Mouse (Mus musculus): ENCODE data around the gene Lrrc27.

DNA sequence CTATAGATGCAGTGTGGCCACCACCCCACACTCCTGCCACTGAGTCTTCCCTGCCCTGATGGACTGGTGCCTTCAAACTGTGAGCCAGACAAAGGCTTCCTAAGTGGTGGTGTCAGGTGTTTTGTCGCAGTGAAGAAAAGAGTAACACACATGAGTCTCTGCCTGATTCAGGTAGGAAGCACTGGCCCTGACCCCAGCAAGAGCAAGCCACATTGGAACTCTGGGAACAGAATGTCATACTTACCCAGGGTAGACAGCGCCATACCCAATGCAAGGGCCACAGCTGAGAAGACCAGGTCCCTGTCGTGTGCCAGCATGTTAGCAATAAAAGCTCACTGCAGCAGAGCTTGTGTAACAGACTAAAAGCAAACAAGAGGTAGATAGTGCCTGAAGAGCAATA, 32.7 kb upstream of the Lrrc27 start:
- no peak for TF ChIP-seq CTCF (IDR thresholded peaks at IDR 0.05; ENCODE audit: low read depth, low read length)
- no peak for TF ChIP-seq EP300 (IDR thresholded peaks at IDR 0.05; ENCODE audit: insufficient read depth, low read depth, low read length)
